Mouse (Mus musculus) stomach, postnatal 0 days (tissue): ENCODE data around the gene Coro1b.

Experiments used
- CTCF ChIP-seq: IDR thresholded peaks from 2 replicates; pipeline ENCODE4 v1.5.1; 2016; ENCODE audit warnings: antibody characterized with exemption, low read depth, mild to moderate bottlenecking, moderate library complexity
- EP300 ChIP-seq: optimal IDR thresholded peaks from 2 replicates; pipeline ENCODE3; 2016; ENCODE audit warnings: antibody characterized with exemption

- no peak for TF ChIP-seq CTCF
- TF ChIP-seq EP300 = no peak
These were observed 1.4 kb upstream of the Coro1b start for GRCm38 (mm10) chr19:4147022-4147405.
